Mouse (Mus musculus) kidney, adult 2 months (tissue): ENCODE data around the gene Polr1b.

Experiments used
- CTCF ChIP-seq: fragments of 200-500 bp; conservative IDR thresholded peaks from 2 replicates; pipeline ENCODE4 v1.5.1; 2011; ENCODE audit warnings: low read depth, mild to moderate bottlenecking, control low read depth, low read length, moderate library complexity, mixed read lengths; ENCODE audit not compliant: insufficient read depth, insufficient read length
- POLR2A ChIP-seq: fragments of 200-500 bp; IDR thresholded peaks from one replicate; pipeline ENCODE4 v1.6.1; 2011; ENCODE audit warnings: low read depth, low read length, control low read depth

GRCm38 (mm10) chr2:129133006-129133805, 32.4 kb downstream of the Polr1b start:
- no peak for TF ChIP-seq CTCF
- TF ChIP-seq POLR2A, result no peak
